Mouse (Mus musculus) spleen, adult 2 months (tissue): ENCODE measurements around the gene Frem2.

Source experiments
- CTCF ChIP-seq: fragments of 200-500 bp; IDR thresholded peaks from 2 replicates; pipeline ENCODE4 v1.5.1; 2011; ENCODE audit warnings: mild to moderate bottlenecking, inconsistent platforms; ENCODE audit not compliant: insufficient read depth, insufficient read length, insufficient replicate concordance; ENCODE audit errors: extremely low read depth
- POLR2A ChIP-seq: fragments of 200-500 bp; IDR thresholded peaks from 2 replicates; pipeline ENCODE4 v1.6.1; 2011; ENCODE audit warnings: low read depth, low read length, inconsistent platforms

DNA sequence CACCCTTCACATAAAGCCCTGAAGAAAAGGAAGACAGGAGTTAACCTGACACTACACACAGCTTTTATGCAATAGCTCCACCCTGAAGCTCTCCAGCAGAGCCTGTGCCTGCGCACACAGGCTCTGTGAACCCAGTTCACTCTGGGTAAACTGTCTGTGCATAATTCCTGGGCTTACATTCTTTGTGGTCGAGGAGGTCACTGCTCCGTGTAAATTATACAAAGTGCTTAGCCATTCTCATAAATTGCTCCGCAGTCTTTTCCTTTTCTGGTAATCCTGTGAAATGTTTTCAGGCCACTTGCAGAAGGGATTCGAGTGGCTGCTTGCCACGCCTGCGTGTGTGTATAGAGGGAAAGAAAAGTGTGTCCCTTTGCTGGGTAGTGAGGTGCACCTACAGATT is 92.6 kb downstream of the Frem2 start:
- TF ChIP-seq CTCF = no peak
- TF ChIP-seq POLR2A = no peak
